Mouse (Mus musculus): Measurements from ENCODE around the gene Rab14. TPM values are rescaled to one million over a fixed set of nuclear protein-coding genes. Genes with fewer than 3 reads are reported as not detected.

Gene Rab14
- polyA plus RNA-seq, 1 experiment = 120 TPM

DNA sequence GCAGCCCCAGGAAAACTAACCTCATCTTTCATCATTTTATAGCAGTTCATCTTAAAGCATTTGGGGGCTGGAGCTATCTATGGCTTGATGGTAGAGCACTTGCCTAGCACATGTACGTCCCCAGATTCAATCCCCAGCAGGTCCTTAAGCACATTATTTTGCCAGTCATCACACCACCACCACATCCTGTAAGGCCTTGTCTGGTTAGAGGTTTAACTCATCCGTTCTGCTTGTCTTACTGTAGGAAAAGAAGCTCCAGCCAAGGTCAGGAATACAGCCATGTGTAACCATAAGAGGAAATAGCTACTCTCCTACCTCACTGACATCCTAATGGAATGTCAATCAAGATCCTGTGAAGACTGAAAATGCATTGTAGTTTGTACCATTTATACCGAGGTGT lies 22.8 kb downstream of the Rab14 start:
- Histone ChIP-seq H3K4me3 (replicated peaks; ENCODE audit: extremely low read depth, low read depth, low read length) (no peak overlapping the region), H3K4me1 (ENCODE audit: control insufficient read depth, insufficient read depth, low read length) (no peaks in the 10 kb centered on the region; the same call in 1 of the 2 replicates)
- DNase-seq = no peak
- TF ChIP-seq POLR2A (IDR thresholded peaks at IDR 0.05; ENCODE audit: borderline replicate concordance, extremely low read depth, low read depth, low read length) (no peak), CTCF (IDR thresholded peaks at IDR 0.05; ENCODE audit: insufficient read depth, low read length) (no peak)
- 65% methylated on average over 3 of the region's 3 CpGs for WGBS

DNA sequence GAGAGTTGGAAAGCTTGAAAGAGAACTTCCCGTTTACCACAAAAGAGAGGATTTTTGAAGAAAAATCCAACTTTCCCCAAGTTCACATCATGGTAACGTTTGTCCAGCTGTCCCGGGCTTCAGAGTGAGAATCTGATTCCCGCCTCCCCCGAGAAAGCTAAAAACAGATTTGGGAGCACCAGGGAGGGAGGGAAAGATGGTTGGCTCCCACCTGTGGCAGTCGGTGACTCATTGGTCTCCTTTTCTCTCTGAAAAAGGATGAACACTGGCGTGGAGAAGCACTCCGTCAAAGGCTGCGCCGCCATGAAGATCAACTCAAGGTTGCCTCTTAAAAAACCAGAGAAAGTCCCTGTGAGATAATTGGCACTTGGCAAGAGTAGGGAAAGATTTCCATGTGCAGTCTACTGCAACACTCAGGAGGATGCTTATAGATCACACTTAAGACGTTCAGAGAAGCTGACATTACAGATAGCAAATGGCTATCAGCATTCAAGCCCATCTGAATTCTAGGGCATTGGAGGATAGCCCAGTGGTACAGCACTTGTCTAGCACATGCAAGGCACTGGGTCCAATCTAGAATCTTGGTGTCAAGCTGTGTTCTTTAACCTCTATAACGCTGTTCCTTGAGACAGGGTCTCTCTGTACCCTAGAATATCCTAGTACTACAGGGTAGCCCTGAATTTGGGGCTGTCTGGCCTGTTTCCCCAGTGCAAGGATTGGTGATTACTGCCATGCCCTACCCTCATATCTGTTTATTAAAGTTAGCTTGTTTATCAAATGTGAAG lies 25.4 kb downstream of the Rab14 start:
- no peak for DNase-seq
- no peak for TF ChIP-seq CTCF (IDR thresholded peaks at IDR 0.05; ENCODE audit: insufficient read depth, low read length)
- TF ChIP-seq POLR2A (IDR thresholded peaks at IDR 0.05; ENCODE audit: borderline replicate concordance, extremely low read depth, low read depth, low read length) = no peak
- WGBS = 86% methylated on average over 12 of the region's 12 CpGs
- H3K4me1 ChIP-seq (ENCODE audit: control insufficient read depth, insufficient read depth, low read length) = no peaks in the 10 kb centered on the region; the same call in none of the 2 replicates
- no peak overlapping the region for H3K4me3 ChIP-seq (replicated peaks; ENCODE audit: extremely low read depth, low read depth, low read length)

DNA sequence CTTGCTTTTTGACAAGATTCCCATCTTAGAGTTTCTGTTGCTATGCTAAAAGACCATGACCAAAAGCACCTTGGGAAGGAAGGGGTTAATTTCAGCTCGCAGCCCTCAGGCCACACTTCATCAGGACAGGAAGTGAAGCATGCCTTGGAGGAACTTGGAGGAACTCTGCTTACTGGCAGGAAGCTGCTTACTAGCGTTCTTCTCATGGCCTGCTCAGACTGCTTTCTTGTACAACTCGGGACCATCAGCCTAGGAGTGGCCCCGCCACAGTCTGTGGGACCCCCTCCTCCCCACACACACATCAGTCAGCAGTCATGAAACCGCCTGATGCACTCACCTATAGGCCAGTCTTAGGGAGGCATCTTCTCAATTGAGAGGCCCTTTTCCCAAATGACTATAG lies 26.8 kb downstream of the Rab14 start:
- no peak for TF ChIP-seq CTCF (IDR thresholded peaks at IDR 0.05; ENCODE audit: insufficient read depth, low read length)
- no peak for TF ChIP-seq POLR2A (IDR thresholded peaks at IDR 0.05; ENCODE audit: borderline replicate concordance, extremely low read depth, low read depth, low read length)
- DNase-seq = no peak
- Histone ChIP-seq H3K4me1 (ENCODE audit: control insufficient read depth, insufficient read depth, low read length) (no peaks in the 10 kb centered on the region; the same call in none of the 2 replicates), H3K4me3 (replicated peaks; ENCODE audit: extremely low read depth, low read depth, low read length) (no peak overlapping the region)
- WGBS = 19% methylated on average over 5 of the region's 5 CpGs

DNA sequence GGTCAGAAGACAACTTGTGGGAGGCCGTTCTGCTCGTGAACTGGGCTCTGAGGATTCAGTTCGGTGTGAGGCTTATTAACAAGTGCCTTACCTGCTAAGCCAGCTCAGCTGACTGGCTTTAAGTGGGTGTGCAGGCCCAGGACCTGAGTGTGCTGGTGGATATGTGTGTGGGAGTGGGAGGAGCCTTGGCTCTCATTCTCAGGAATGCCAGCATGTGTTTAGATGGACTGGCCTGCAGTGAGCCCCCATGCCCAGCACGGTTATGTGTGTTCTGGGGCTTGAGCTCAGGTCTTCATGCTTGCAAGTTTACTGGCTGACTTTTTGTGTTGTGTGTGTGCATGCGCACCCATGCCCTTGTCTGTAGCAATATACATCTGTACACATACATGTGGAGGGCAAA lies 27.3 kb downstream of the Rab14 start:
- Histone ChIP-seq H3K4me3 (replicated peaks; ENCODE audit: extremely low read depth, low read depth, low read length) (no peak overlapping the region), H3K4me1 (ENCODE audit: control insufficient read depth, insufficient read depth, low read length) (no peaks in the 10 kb centered on the region; the same call in none of the 2 replicates)
- DNase-seq = no peak
- WGBS = 73% methylated on average over 5 of the region's 5 CpGs
- no peak for TF ChIP-seq POLR2A (IDR thresholded peaks at IDR 0.05; ENCODE audit: borderline replicate concordance, extremely low read depth, low read depth, low read length)
- TF ChIP-seq CTCF (IDR thresholded peaks at IDR 0.05; ENCODE audit: insufficient read depth, low read length) = no peak

- DNase-seq = no peak
- WGBS = 65% methylated on average over 4 of the region's 4 CpGs
- H3K4me1 ChIP-seq (ENCODE audit: control insufficient read depth, insufficient read depth, low read length) = no peaks in the 10 kb centered on the region; the same call in none of the 2 replicates
- TF ChIP-seq POLR2A (IDR thresholded peaks at IDR 0.05; ENCODE audit: borderline replicate concordance, extremely low read depth, low read depth, low read length) = no peak
- no peak for TF ChIP-seq CTCF (IDR thresholded peaks at IDR 0.05; ENCODE audit: insufficient read depth, low read length)
- no peak overlapping the region for H3K4me3 ChIP-seq (replicated peaks; ENCODE audit: extremely low read depth, low read depth, low read length)
These were observed 28.7 kb downstream of the Rab14 start for GRCm38 (mm10) chr2:35172246-35172645.

DNA sequence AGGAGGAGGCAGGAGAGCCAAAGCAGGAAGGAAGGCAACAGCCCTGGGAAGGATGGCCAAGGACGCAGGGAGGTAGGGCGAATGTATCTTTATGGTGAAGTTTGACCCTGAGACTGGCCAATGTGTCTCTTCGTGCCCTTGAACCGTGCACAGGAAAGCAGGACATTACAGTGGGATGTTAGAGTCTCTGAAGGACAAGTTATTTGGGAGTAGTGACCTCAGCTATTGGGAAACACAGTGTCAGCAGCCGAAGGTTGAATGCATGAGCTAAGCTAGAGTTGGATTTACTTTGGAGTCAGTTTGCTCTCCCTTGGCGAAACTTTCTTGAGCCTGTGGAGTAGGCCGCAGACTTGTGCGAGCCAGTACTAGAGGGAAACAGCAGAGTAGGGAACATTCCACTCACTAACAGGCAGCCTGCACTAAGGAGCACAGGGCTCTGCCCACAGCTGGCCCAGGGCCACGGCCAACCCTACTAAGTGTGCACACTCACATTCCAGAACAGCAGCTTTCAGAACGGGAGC lies 29.5 kb downstream of the Rab14 start:
- no peak overlapping the region for H3K4me3 ChIP-seq (replicated peaks; ENCODE audit: extremely low read depth, low read depth, low read length)
- no peaks in the 10 kb centered on the region; the same call in none of the 2 replicates for H3K4me1 ChIP-seq (ENCODE audit: control insufficient read depth, insufficient read depth, low read length)
- no peak for TF ChIP-seq POLR2A (IDR thresholded peaks at IDR 0.05; ENCODE audit: borderline replicate concordance, extremely low read depth, low read depth, low read length)
- TF ChIP-seq CTCF (IDR thresholded peaks at IDR 0.05; ENCODE audit: insufficient read depth, low read length) = no peak
- 60% methylated on average over 10 of the region's 10 CpGs for WGBS
- DNase-seq = peak; percentile 81

- Histone ChIP-seq H3K4me3 (replicated peaks; ENCODE audit: extremely low read depth, low read depth, low read length) (no peak overlapping the region), H3K4me1 (ENCODE audit: control insufficient read depth, insufficient read depth, low read length) (no peaks in the 10 kb centered on the region; the same call in none of the 2 replicates)
- no peak for TF ChIP-seq CTCF (IDR thresholded peaks at IDR 0.05; ENCODE audit: insufficient read depth, low read length)
- no peak for TF ChIP-seq POLR2A (IDR thresholded peaks at IDR 0.05; ENCODE audit: borderline replicate concordance, extremely low read depth, low read depth, low read length)
- 90% methylated on average over 2 of the region's 2 CpGs for WGBS
- DNase-seq = no peak
These were observed 31.5 kb downstream of the Rab14 start for GRCm38 (mm10) chr2:35169452-35169851.

DNA sequence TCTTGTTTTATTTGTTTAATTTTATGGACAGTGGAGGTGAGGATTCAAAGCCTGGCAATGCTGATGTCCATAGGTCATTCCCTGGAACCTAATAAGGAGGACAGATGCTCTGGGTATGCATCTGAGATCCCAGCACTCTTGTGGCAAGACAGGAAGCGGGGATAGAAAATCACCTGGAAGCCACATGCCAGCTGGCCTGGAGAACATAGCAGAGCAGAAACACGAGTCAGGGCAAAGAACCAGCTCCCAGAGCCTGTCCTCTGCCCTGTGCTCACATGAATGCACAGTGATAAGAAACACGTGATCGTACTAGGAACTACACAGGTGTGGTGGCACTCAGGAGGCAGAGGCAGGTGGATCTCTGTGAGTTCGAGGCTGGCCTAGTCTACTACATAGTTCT lies 34.1 kb downstream of the Rab14 start:
- 94% methylated on average over 5 of the region's 5 CpGs for WGBS
- H3K4me1 ChIP-seq (ENCODE audit: control insufficient read depth, insufficient read depth, low read length) = no peaks in the 10 kb centered on the region
- H3K4me3 ChIP-seq (replicated peaks; ENCODE audit: extremely low read depth, low read depth, low read length) = no peak overlapping the region
- no peak for DNase-seq
- no peak for TF ChIP-seq POLR2A (IDR thresholded peaks at IDR 0.05; ENCODE audit: borderline replicate concordance, extremely low read depth, low read depth, low read length)
- no peak for TF ChIP-seq CTCF (IDR thresholded peaks at IDR 0.05; ENCODE audit: insufficient read depth, low read length)

DNA sequence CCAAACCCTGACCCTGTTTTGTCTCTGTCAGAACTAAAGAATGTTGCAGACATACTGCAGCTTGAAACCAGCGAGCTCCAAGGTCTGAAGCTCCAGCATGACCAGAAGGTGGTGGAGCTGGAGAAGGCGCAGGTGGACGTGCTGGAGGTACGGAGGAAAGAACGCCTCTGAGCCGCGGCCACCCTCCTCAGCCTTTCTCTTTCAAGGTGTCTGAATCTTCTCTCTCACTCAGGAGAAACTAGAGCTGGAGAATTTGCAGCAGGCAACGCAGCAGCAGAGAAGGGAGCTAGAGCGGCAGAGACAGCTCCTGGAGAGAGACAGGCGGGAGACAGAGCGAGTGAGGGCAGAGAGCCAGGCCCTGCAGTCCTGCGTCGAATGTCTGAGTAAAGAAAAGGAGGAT lies 35.5 kb downstream of the Rab14 start:
- no peak for DNase-seq
- WGBS = 93% methylated on average over 13 of the region's 13 CpGs
- H3K4me3 ChIP-seq (replicated peaks; ENCODE audit: extremely low read depth, low read depth, low read length) = no peak overlapping the region
- H3K4me1 ChIP-seq (ENCODE audit: control insufficient read depth, insufficient read depth, low read length) = no peaks in the 10 kb centered on the region
- no peak for TF ChIP-seq POLR2A (IDR thresholded peaks at IDR 0.05; ENCODE audit: borderline replicate concordance, extremely low read depth, low read depth, low read length)
- no peak for TF ChIP-seq CTCF (IDR thresholded peaks at IDR 0.05; ENCODE audit: insufficient read depth, low read length)

DNA sequence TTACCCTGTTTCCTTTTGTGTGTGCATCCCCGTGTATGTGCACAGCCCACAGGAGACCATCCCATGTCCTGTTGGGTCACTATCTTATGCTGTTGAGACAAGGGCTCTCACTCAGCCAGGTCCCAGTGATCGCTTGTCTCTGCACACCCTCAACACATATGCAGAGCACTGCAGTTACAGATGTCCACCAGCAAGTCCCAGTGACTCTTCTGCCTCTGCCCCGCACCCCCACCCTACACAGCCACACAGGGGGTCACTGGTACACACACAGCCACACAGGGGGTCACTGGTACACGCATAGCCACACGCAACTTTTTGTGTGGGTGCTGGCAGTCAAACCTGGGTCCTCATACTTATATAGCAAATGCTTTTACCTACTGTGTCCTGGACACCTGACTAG lies 37.5 kb downstream of the Rab14 start:
- 81% methylated on average over 5 of the region's 5 CpGs for WGBS
- TF ChIP-seq POLR2A (IDR thresholded peaks at IDR 0.05; ENCODE audit: borderline replicate concordance, extremely low read depth, low read depth, low read length) = no peak
- TF ChIP-seq CTCF (IDR thresholded peaks at IDR 0.05; ENCODE audit: insufficient read depth, low read length) = no peak
- no peak for DNase-seq
- Histone ChIP-seq H3K4me1 (ENCODE audit: control insufficient read depth, insufficient read depth, low read length) (no peaks in the 10 kb centered on the region), H3K4me3 (replicated peaks; ENCODE audit: extremely low read depth, low read depth, low read length) (no peak overlapping the region)
